Mouse (Mus musculus): ENCODE measurements around the gene Slc19a2.
A peak's percentile ranks its signal among the peaks of the same experiment; 100 is the strongest.

Slc19a2 gene

GRCm38 (mm10) chr1:164252551-164252950, 3.7 kb downstream of the Slc19a2 start:
- no peak for DNase-seq (ENCODE audit: low spot score)

- DNase-seq (ENCODE audit: low spot score) = no peak
Observed at GRCm38 (mm10) chr1:164254836-164255235, 6.0 kb downstream of the Slc19a2 start.

GRCm38 (mm10) chr1:164260171-164261028, 11.6 kb downstream of the Slc19a2 start:
- DNase-seq (ENCODE audit: low spot score) = no peak

- no peak for DNase-seq (ENCODE audit: low spot score)
Observed at GRCm38 (mm10) chr1:164261553-164261952, 12.7 kb downstream of the Slc19a2 start.

GRCm38 (mm10) chr1:164270941-164271340, 22.1 kb downstream of the Slc19a2 start:
- DNase-seq (ENCODE audit: low spot score) = no peak

- DNase-seq (ENCODE audit: low spot score) = no peak
Observed at GRCm38 (mm10) chr1:164273659-164274058, 24.8 kb downstream of the Slc19a2 start.

- peak; percentile 95 for DNase-seq (ENCODE audit: low spot score)
Observed at GRCm38 (mm10) chr1:164275455-164275954, 26.7 kb downstream of the Slc19a2 start, which contains the start of gene Ccdc181. TSS of gene Ccdc181 (plus strand) at chr1:164275585.

GRCm38 (mm10) chr1:164276552-164276951, 27.7 kb downstream of the Slc19a2 start:
- no peak for DNase-seq (ENCODE audit: low spot score)

GRCm38 (mm10) chr1:164279332-164279731, 30.5 kb downstream of the Slc19a2 start:
- DNase-seq (ENCODE audit: low spot score) = no peak

GRCm38 (mm10) chr1:164284007-164284406, 35.2 kb downstream of the Slc19a2 start:
- no peak for DNase-seq (ENCODE audit: low spot score)

GRCm38 (mm10) chr1:164287406-164287805, 38.6 kb downstream of the Slc19a2 start:
- no peak for DNase-seq (ENCODE audit: low spot score)

GRCm38 (mm10) chr1:164292040-164292439, 43.2 kb downstream of the Slc19a2 start:
- no peak for DNase-seq (ENCODE audit: low spot score)

GRCm38 (mm10) chr1:164294071-164294470, 45.2 kb downstream of the Slc19a2 start:
- DNase-seq (ENCODE audit: low spot score) = no peak

GRCm38 (mm10) chr1:164296473-164296872, 47.6 kb downstream of the Slc19a2 start:
- DNase-seq (ENCODE audit: low spot score) = no peak

- no peak for DNase-seq (ENCODE audit: low spot score)
Observed at GRCm38 (mm10) chr1:164301949-164302348, 53.1 kb downstream of the Slc19a2 start.

GRCm38 (mm10) chr1:164303821-164304220, 55.0 kb downstream of the Slc19a2 start, which contains the start of gene Nme7:
TSS of gene Nme7 (plus strand) at chr1:164304121.
- DNase-seq (ENCODE audit: low spot score) = no peak

- DNase-seq (ENCODE audit: low spot score) = peak; percentile 99
Observed at GRCm38 (mm10) chr1:164307124-164307751, 58.4 kb downstream of the Slc19a2 start, which contains the start of gene Blzf1. TSS of gene Blzf1 (minus strand) at chr1:164307489.

GRCm38 (mm10) chr1:164307922-164308321, 59.1 kb downstream of the Slc19a2 start:
- no peak for DNase-seq (ENCODE audit: low spot score)

- DNase-seq (ENCODE audit: low spot score) = peak; percentile 41
Observed at GRCm38 (mm10) chr1:164314085-164314484, 65.2 kb downstream of the Slc19a2 start.
